Mouse (Mus musculus): ENCODE results near the gene Rap1b.

DNA sequence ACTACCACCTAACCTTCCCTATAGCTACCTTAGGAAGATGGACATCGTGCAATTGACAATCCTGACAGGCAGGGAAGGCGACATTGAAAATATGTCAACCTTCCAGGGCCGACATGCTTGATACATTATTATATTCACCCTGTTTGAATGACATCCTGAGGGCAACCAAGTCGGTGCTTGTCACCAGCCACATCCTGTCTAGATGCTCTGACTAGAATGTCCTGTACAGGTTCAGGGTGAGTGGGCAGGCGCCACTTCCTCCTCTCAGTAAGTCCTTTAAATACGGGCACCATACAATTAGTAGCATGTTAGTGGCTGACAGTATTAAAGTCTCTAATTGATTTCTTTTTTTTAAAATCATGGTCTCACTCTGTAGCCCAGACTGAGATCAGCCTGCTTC is 37.8 kb downstream of the Rap1b start:
- TF ChIP-seq CTCF (IDR thresholded peaks at IDR 0.05; ENCODE audit: low read depth, low read length) (no peak), EP300 (IDR thresholded peaks at IDR 0.05; ENCODE audit: insufficient read depth, low read depth, low read length) (no peak)

Measured in ES-Bruce4 (cell line).